Mouse (Mus musculus) midbrain, embryonic 16.5 days (tissue): ENCODE data around the gene Rnh1. TPM values are rescaled to one million over a fixed set of nuclear protein-coding genes. Genes with fewer than 3 reads are reported as not detected.

Experiments
- ATAC-seq: fragments of 200-750 bp; cut with Nextera tagmentation; 2 replicates; pipeline ENCODE4 v1.8.0; 2017; ENCODE audit warnings: moderate TSS enrichment
- H3K27ac ChIP-seq: fragments of 300-500 bp; sonication (generic); 2 replicates; pipeline ENCODE4 v1.5.1; 2014; ENCODE audit warnings: mild to moderate bottlenecking, low read length, mixed read lengths
- H3K27me3 ChIP-seq: fragments of 300-500 bp; sonication (generic); 2 replicates; pipeline ENCODE4 v1.6.1; 2014; ENCODE audit warnings: low read depth, low read length, mixed read lengths; ENCODE audit not compliant: control insufficient read depth, insufficient read depth
- H3K36me3 ChIP-seq: fragments of 300-500 bp; sonication (generic); 2 replicates; pipeline ENCODE4 v1.6.1; 2014; ENCODE audit warnings: mild to moderate bottlenecking, low read length, moderate library complexity, mixed read lengths; ENCODE audit not compliant: control insufficient read depth, insufficient read depth
- H3K4me1 ChIP-seq: fragments of 300-500 bp; sonication (generic); 2 replicates; pipeline ENCODE4 v1.6.1; 2014; ENCODE audit warnings: mild to moderate bottlenecking, low read length, mixed read lengths; ENCODE audit not compliant: control insufficient read depth, insufficient read depth
- H3K4me2 ChIP-seq: fragments of 300-500 bp; sonication (generic); 2 replicates; pipeline ENCODE4 v1.6.1; 2014; ENCODE audit warnings: mild to moderate bottlenecking, low read length, mixed read lengths
- H3K4me3 ChIP-seq: fragments of 300-500 bp; sonication (generic); 2 replicates; pipeline ENCODE4 v1.5.1; 2014; ENCODE audit warnings: low read depth, mild to moderate bottlenecking, low read length, moderate library complexity, mixed read lengths
- H3K9ac ChIP-seq: fragments of 300-500 bp; sonication (generic); 2 replicates; pipeline ENCODE4 v1.6.1; 2014; ENCODE audit warnings: low read depth, low read length, mixed read lengths
- H3K9me3 ChIP-seq: fragments of 300-500 bp; sonication (generic); replicated peaks from 2 replicates; pipeline ENCODE4 v1.6.1; 2014; ENCODE audit warnings: mild to moderate bottlenecking, low read length, mixed read lengths; ENCODE audit not compliant: control insufficient read depth, poor library complexity, severe bottlenecking
- WGBS: fragments of 180-500 bp; shearing (Covaris S2); extraction: QIAGEN DNeasy Blood & Tissue Kit; methylation state at CpG from one replicate; pipeline ENCODE4 v1.1.7; 2014; 5-methylcytosine and 5-hydroxymethylcytosine counted together
- polyA plus RNA-seq: library from polyadenylated mRNA; unstranded; fragments of >200 nt; fragmentation: Nextera tagmentation; extraction: Ambion mirVana; gene quantifications from 2 replicates; pipeline ENCODE4 v1.2.1, GENCODE M21; 2015

Gene Rnh1
- polyA plus RNA-seq, 1 experiment from 2014 or later = 37.8 TPM

DNA sequence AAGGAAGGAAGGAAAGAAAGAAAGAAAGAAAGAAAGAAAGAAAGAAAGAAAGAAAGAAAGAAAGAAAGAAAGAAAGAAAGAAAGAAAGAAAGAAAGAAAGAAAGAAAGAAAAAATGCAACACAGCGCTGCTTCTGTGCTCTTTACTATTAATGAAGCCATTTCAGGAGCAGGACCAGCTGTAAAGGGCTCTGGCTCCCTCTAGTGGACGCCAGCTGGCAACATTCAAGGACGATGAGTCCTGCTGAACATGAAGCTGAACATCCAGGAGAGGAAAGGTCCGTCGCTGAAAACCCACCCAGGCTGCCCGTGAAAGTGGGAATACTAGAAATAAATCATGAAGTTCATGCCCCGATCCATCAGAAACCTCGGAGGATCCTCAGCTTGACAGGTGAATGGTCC lies 3.5 kb upstream of the Rnh1 start:
- no peaks in the 10 kb centered on the region for H3K9me3 ChIP-seq
- no peak for ATAC-seq
- H3K27me3 ChIP-seq = no peaks in the 10 kb centered on the region
- under 1% methylated on average over 8 of the region's 8 CpGs for WGBS
- peak overlapping the region; percentile 32; the same call in 1 of the 2 replicates for H3K9ac ChIP-seq
- no peak overlapping the region for H3K4me3 ChIP-seq
- H3K4me2 ChIP-seq = peak overlapping the region; percentile 4; the same call in 1 of the 2 replicates
- H3K36me3 ChIP-seq = no peaks in the 10 kb centered on the region
- H3K4me1 ChIP-seq = peaks cover 6% of the 10 kb centered on the region
- no peak overlapping the region for H3K27ac ChIP-seq

DNA sequence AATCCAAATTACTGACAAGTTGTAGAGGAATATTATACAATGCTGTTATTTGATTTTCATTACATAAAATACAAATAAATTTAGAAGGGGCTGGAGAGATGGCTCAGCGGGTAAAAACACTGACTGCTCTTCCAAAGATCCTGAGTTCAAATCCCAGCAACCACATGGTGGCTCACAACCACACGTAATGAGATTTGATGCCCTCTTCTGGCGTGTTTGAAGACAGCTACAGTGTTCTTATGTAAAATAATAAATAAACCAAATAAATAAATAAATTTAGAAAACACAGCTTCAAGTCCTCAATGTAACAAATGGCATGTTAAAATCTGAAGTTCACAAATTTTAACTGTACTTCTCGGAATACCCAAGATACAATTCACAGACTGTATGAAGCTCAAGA lies 2.4 kb upstream of the Rnh1 start:
- no peak overlapping the region for H3K27ac ChIP-seq
- ATAC-seq = no peak

DNA sequence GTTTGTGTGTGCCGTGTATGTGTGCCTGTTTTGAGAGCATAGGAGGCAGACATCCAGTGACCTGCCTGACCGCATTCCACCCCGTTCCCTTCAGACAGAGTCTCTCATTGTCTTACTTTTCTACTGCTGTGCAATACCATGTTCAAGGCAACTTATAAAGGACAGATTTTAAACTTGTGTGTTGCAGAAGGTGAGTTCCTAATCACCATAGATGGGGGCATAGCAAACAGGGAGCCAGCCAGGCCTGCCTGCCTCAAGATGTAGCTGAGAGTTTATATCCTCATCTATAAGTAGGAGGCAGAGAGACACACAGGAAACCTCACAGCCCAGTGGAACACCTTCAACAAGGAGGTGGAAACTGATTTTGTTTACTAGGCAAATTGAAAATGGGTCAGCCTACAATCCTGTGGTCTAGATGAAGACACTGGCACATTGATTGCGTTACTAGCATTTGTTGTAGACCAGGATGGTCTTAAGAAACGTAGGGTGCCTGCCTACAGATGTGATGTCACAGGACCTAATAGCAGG lies 730 bp upstream of the Rnh1 start:
- H3K27ac ChIP-seq = no peak overlapping the region
- 90% methylated on average over 5 of the region's 5 CpGs for WGBS
- H3K4me3 ChIP-seq = peak overlapping the region; percentile 51
- H3K36me3 ChIP-seq = no peaks in the 10 kb centered on the region
- peaks cover 6% of the 10 kb centered on the region for H3K4me1 ChIP-seq
- H3K4me2 ChIP-seq = peak overlapping the region; percentile 72
- no peaks in the 10 kb centered on the region for H3K27me3 ChIP-seq
- H3K9ac ChIP-seq = 0 out of 2 replicates have a peak overlapping the region, but pooled peaks have one; percentile 77
- H3K9me3 ChIP-seq = no peaks in the 10 kb centered on the region
- ATAC-seq = no peak

More for the DNA sequence above, 2.4 kb upstream of the Rnh1 start:
- no peaks in the 10 kb centered on the region for H3K36me3 ChIP-seq
- no peaks in the 10 kb centered on the region for H3K9me3 ChIP-seq
- 87% methylated on average over 4 of the region's 4 CpGs for WGBS
- H3K27me3 ChIP-seq = no peaks in the 10 kb centered on the region
- H3K4me2 ChIP-seq = no peak overlapping the region
- H3K4me3 ChIP-seq = no peak overlapping the region
- peaks cover 6% of the 10 kb centered on the region for H3K4me1 ChIP-seq
- no peak overlapping the region for H3K9ac ChIP-seq

DNA sequence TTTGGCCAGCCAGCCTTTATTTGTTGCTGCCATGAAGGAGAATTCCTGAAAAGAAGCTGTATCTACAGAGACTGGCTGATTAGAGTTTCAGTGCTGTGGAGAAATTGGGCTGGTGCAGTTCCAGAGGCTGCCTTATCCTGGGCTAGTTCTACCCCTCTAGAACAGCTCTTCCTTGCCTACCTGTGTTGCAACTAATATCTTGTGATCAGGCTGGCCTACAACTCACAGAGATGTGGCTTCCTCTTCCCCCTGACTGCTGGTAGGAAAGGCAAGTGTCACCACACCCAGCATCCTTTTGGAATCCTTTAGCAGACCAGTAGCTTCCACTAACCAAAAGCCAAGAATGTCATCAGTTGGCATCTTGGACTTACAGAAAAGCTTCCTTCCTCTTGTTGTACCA lies 2.8 kb downstream of the Rnh1 start:
- no peak overlapping the region for H3K4me3 ChIP-seq
- H3K4me2 ChIP-seq = no peak overlapping the region
- H3K4me1 ChIP-seq = peaks cover 11% of the 10 kb centered on the region
- H3K9me3 ChIP-seq = no peaks in the 10 kb centered on the region
- H3K27me3 ChIP-seq = no peaks in the 10 kb centered on the region
- no peak overlapping the region for H3K9ac ChIP-seq
- H3K36me3 ChIP-seq = no peaks in the 10 kb centered on the region
- no peak for ATAC-seq
- no peak overlapping the region for H3K27ac ChIP-seq

DNA sequence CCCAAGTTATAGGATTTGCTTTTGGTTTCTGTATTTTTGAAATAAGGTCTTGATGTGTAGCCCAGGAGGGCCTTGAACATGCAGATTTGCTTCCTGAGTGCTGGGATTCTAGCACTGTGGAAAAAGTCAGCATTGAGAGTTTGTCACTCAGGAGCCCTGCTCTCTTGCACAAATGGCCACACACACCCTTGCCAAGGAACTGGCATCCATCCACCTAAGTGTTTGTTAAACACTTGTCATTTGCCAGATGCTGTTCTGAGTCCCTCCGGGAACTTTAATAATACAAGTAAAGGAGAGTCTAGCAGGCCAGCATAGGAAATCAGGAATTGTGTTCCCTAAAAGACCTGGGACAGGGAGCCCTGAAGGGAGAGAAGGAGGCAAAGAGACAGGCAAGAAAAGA lies 3.4 kb downstream of the Rnh1 start:
- whole genome bisulfite sequencing = 86% methylated on average over 1 of the region's 1 CpGs
- no peak overlapping the region for H3K9ac ChIP-seq
- no peaks in the 10 kb centered on the region for H3K36me3 ChIP-seq
- no peaks in the 10 kb centered on the region for H3K27me3 ChIP-seq
- no peak for ATAC-seq
- H3K4me3 ChIP-seq = no peak overlapping the region
- H3K27ac ChIP-seq = no peak overlapping the region
- no peaks in the 10 kb centered on the region for H3K9me3 ChIP-seq
- no peak overlapping the region for H3K4me2 ChIP-seq
- peaks cover 11% of the 10 kb centered on the region for H3K4me1 ChIP-seq

DNA sequence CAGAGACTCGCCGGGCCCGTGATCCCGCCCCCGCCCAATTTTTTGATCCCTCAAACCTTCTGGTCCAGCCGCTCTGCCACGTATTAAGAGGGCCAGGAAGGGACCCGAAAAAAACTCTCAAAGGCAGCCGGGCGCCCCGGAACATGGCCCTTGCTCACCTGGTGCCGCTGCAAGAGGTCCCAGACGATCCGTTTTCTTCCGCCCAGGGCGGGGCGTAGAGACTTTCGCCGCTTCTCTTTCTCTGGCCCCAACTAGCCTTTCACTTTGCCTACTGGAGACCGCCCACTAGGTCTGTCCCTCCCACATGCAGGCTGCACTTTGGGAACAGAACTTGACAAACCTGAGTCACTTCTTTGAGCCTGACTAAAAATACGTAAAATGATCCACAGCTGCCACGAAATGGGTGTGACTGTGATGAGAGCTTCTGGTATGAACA lies 4.1 kb downstream of the Rnh1 start:
- Histone ChIP-seq H3K9me3 (no peaks in the 10 kb centered on the region), H3K27me3 (no peaks in the 10 kb centered on the region), H3K36me3 (no peaks in the 10 kb centered on the region), H3K27ac (no peak overlapping the region), H3K4me3 (peak overlapping the region; percentile 9), H3K9ac (peak overlapping the region; percentile 59; the same call in 1 of the 2 replicates), H3K4me1 (peaks cover 11% of the 10 kb centered on the region), H3K4me2 (peak overlapping the region; percentile 44)
- ATAC-seq = no peak
- WGBS = 3% methylated on average over 22 of the region's 22 CpGs

DNA sequence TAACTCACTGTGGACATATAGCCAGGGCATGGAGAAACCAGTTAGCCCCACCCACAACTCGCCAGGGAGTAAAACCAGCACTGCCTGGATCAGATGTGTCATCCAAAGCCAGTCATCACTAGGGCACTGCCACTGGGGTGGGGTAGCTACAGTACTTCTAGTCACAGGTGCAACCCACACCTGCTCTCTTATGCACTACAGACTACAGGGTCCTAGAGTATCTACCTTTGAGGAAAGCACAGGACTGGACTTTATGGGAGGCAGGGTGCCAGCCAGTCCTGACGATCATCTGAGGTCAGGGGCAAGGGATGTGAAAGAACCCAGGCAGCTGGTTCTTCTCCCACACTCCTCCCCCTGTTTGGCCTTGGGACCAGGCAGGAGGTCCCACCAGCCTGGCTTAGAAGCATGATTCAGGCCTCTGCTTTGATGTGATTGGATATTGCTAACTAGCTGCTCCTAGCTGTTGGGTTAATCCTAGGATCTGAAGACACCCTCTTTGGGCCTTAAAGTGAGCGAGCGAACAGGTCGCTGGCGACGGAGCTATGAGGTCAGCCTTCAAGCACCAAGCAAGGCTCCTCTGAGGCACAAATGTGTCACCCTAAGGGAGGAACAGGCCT lies 4.6 kb downstream of the Rnh1 start:
- ATAC-seq = no peak
- H3K9me3 ChIP-seq = no peaks in the 10 kb centered on the region
- WGBS = 22% methylated on average over 7 of the region's 7 CpGs
- H3K4me1 ChIP-seq = peaks cover 6% of the 10 kb centered on the region
- no peak overlapping the region for H3K27ac ChIP-seq
- peak overlapping the region; percentile 59; the same call in 1 of the 2 replicates for H3K9ac ChIP-seq
- peak overlapping the region; percentile 44 for H3K4me2 ChIP-seq
- no peaks in the 10 kb centered on the region for H3K36me3 ChIP-seq
- H3K4me3 ChIP-seq = peak overlapping the region; percentile 9
- H3K27me3 ChIP-seq = no peaks in the 10 kb centered on the region

DNA sequence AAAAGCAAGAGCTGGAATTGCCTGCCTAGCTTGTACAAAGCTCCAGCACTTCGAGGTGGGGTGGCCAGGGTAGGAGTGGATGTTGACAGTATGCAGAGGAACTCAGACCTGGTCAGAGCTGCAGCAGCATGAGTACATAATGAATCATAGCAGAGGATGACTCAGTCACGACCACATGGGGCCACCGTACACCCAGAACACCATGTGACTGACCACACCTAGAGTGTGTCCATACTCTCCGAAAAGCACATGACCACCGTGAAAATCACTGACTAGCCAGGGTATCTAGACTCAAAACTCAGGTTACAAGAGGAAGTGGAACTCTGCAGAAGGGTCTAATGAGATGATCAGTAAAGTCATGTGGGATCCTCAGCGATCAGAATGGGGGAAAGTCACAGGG lies 7.8 kb downstream of the Rnh1 start:
- ATAC-seq = no peak
- Histone ChIP-seq H3K4me3 (no peak overlapping the region), H3K27me3 (no peaks in the 10 kb centered on the region), H3K27ac (no peak overlapping the region), H3K4me2 (no peak overlapping the region), H3K9me3 (no peaks in the 10 kb centered on the region), H3K9ac (no peak overlapping the region), H3K36me3 (0 out of 2 replicates have a peak, but pooled peaks cover 7% of the 10 kb centered on the region), H3K4me1 (peaks cover 5% of the 10 kb centered on the region)
- 88% methylated on average over 6 of the region's 6 CpGs for WGBS

DNA sequence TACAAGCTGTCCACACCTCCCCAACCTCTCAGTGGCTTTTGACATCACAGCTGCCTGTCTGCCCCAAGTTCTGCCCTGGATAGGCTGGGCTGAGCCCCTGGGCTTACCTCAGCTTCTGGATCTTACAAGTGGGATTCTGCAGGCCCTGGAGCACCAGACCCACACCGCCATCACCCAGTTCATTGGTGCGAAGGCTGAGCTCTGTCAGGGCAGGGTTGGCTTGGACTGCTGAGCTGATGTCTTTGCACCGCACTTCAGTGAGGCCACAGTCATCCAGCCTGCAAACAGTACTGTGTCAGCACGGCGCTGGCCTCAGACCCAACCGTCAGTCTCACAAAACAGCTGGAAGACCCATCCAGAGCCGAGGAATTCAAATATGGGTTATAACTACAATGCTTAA lies 8.3 kb downstream of the Rnh1 start:
- H3K27ac ChIP-seq = no peak overlapping the region
- H3K4me1 ChIP-seq = peaks cover 5% of the 10 kb centered on the region
- no peak for ATAC-seq
- no peak overlapping the region for H3K4me3 ChIP-seq
- H3K4me2 ChIP-seq = no peak overlapping the region
- H3K9me3 ChIP-seq = no peaks in the 10 kb centered on the region
- H3K9ac ChIP-seq = no peak overlapping the region
- no peaks in the 10 kb centered on the region for H3K27me3 ChIP-seq
- 95% methylated on average over 7 of the region's 7 CpGs for WGBS
- 0 out of 2 replicates have a peak, but pooled peaks cover 7% of the 10 kb centered on the region for H3K36me3 ChIP-seq
